Mouse (Mus musculus): ENCODE measurements around the gene Gm28374. TPM values are rescaled to one million over a fixed set of nuclear protein-coding genes. Genes with fewer than 3 reads are reported as not detected.

Gm28374 gene
- 1 to 10 TPM in 1 of 2 experiments, under 1 TPM in 1; 0.45 to 1.5 TPM for polyA plus RNA-seq (2017; shearing (Covaris generic))

GRCm38 (mm10) chr19:6082156-6082555, at the start of gene Gm28374:
TSS of gene Gm28374 (minus strand) at chr19:6082256.

GRCm38 (mm10) chr19:6127760-6128341, 45.8 kb upstream of the Gm28374 start, which contains the start of gene Snx15:
TSS of gene Snx15 (minus strand) at chr19:6128304.

GRCm38 (mm10) chr19:6117986-6118676, 36.1 kb upstream of the Gm28374 start, which contains the start of gene Sac3d1:
TSS of gene Sac3d1 (minus strand) at chr19:6118650.

GRCm38 (mm10) chr19:6105586-6105985, 23.5 kb upstream of the Gm28374 start, which contains the start of gene Naaladl1:
TSS of gene Naaladl1 (plus strand) at chr19:6105782.

GRCm38 (mm10) chr19:6094119-6094518, 12.1 kb upstream of the Gm28374 start, which contains the start of gene AC131692.1:
TSS of gene AC131692.1 (plus strand) at chr19:6094419.

GRCm38 (mm10) chr19:6084478-6085248, 2.6 kb upstream of the Gm28374 start, which contains the start of the genes Zfpl1 and Cdca5:
TSS of gene Zfpl1 (minus strand) at chr19:6084956.
TSS of gene Cdca5 (plus strand) at chr19:6084983.

GRCm38 (mm10) chr19:6079983-6080480, 2.0 kb downstream of the Gm28374 start, which contains the start of gene Tmem262:
TSS of gene Tmem262 (plus strand) at chr19:6080033.

GRCm38 (mm10) chr19:6076564-6077393, 5.3 kb downstream of the Gm28374 start, which contains the start of gene Vps51:
TSS of gene Vps51 (minus strand) at chr19:6077231.

GRCm38 (mm10) chr19:6067724-6068415, 14.2 kb downstream of the Gm28374 start, which contains the start of gene Tm7sf2:
TSS of gene Tm7sf2 (minus strand) at chr19:6068373.

GRCm38 (mm10) chr19:6061021-6061533, 21.0 kb downstream of the Gm28374 start, which contains the start of gene Znhit2:
TSS of gene Znhit2 (plus strand) at chr19:6061192.

GRCm38 (mm10) chr19:6057313-6058096, 24.6 kb downstream of the Gm28374 start, which contains the start of the genes Mrpl49 and Fau:
TSS of gene Mrpl49 (minus strand) at chr19:6057785.
TSS of gene Fau (plus strand) at chr19:6057844.

GRCm38 (mm10) chr19:6046294-6047153, 35.5 kb downstream of the Gm28374 start, which contains the start of gene Syvn1:
TSS of gene Syvn1 (plus strand) at chr19:6046576.

Other genes with a start within 250 kb of the Gm28374 start
- gene Frmd8, start 207.0 kb downstream of the Gm28374 start, polyA plus RNA-seq (2017; shearing (Covaris generic)) = 100 to 1,000 TPM; 201 to 224 TPM
- gene Slc25a45, start 204.4 kb downstream of the Gm28374 start, polyA plus RNA-seq (2017; shearing (Covaris generic)) = 10 to 100 TPM; 46.6 to 48.9 TPM
- gene Tigd3, start 188.1 kb downstream of the Gm28374 start, polyA plus RNA-seq (2017; shearing (Covaris generic)) = 1 to 10 TPM in 1 of 2 experiments, under 1 TPM in 1; 0.20 to 1.5 TPM
- 100 to 1,000 TPM; 135 to 158 TPM for gene Dpf2, start 169.2 kb downstream of the Gm28374 start, polyA plus RNA-seq (2017; shearing (Covaris generic))
- under 1 TPM; 0.06 to 0.79 TPM for gene Cdc42ep2, start 157.4 kb downstream of the Gm28374 start, polyA plus RNA-seq (2017; shearing (Covaris generic))
- 10 to 100 TPM; 47.2 to 52.6 TPM for gene Pola2, start 118.1 kb downstream of the Gm28374 start, polyA plus RNA-seq (2017; shearing (Covaris generic))
- gene Slc22a20, start 96.1 kb downstream of the Gm28374 start, polyA plus RNA-seq (2017; shearing (Covaris generic)) = under 1 TPM in 1 of 2 experiments, not detected in 1; 0.12 TPM
- 10 to 100 TPM; 64.7 to 92.5 TPM for gene Capn1, start 66.4 kb downstream of the Gm28374 start, polyA plus RNA-seq (2017; shearing (Covaris generic))
- gene Syvn1, start 35.7 kb downstream of the Gm28374 start, polyA plus RNA-seq (2017; shearing (Covaris generic)) = 10 to 100 TPM; 32.0 to 43.8 TPM
- gene Mrpl49, start 24.5 kb downstream of the Gm28374 start, polyA plus RNA-seq (2017; shearing (Covaris generic)) = 10 to 100 TPM; 45.2 to 50.7 TPM
- gene Fau, start 24.4 kb downstream of the Gm28374 start, polyA plus RNA-seq (2017; shearing (Covaris generic)) = 1,000 to 10,000 TPM in 1 of 2 experiments, 100 to 1,000 TPM in 1; 813 to 1,285 TPM
- gene Znhit2, start 21.1 kb downstream of the Gm28374 start, polyA plus RNA-seq (2017; shearing (Covaris generic)) = 10 to 100 TPM; 32.8 to 52.1 TPM
- 10 to 100 TPM; 11.1 to 11.2 TPM for gene Tm7sf2, start 13.9 kb downstream of the Gm28374 start, polyA plus RNA-seq (2017; shearing (Covaris generic))
- 10 to 100 TPM; 70.2 to 73.2 TPM for gene Vps51, start 5.0 kb downstream of the Gm28374 start, polyA plus RNA-seq (2017; shearing (Covaris generic))
- gene Tmem262, start 2.2 kb downstream of the Gm28374 start, polyA plus RNA-seq (2017; shearing (Covaris generic)) = under 1 TPM; 0.31 to 0.42 TPM
- 10 to 100 TPM; 44.0 to 47.3 TPM for gene Zfpl1, start 2.7 kb upstream of the Gm28374 start, polyA plus RNA-seq (2017; shearing (Covaris generic))
- gene Cdca5, start 2.7 kb upstream of the Gm28374 start, polyA plus RNA-seq (2017; shearing (Covaris generic)) = 10 to 100 TPM in 1 of 2 experiments, 1 to 10 TPM in 1; 9.4 to 10.0 TPM
- gene AC131692.1, start 12.2 kb upstream of the Gm28374 start, polyA plus RNA-seq (2017; shearing (Covaris generic)) = not detected
- under 1 TPM in 1 of 2 experiments, not detected in 1; 0.18 TPM for gene Naaladl1, start 23.5 kb upstream of the Gm28374 start, polyA plus RNA-seq (2017; shearing (Covaris generic))
- gene Sac3d1, start 36.4 kb upstream of the Gm28374 start, polyA plus RNA-seq (2017; shearing (Covaris generic)) = 10 to 100 TPM; 13.8 to 33.6 TPM
- gene Snx15, start 46.0 kb upstream of the Gm28374 start, polyA plus RNA-seq (2017; shearing (Covaris generic)) = 10 to 100 TPM; 30.2 to 35.6 TPM
- gene Batf2, start 58.7 kb upstream of the Gm28374 start, polyA plus RNA-seq (2017; shearing (Covaris generic)) = under 1 TPM in 1 of 2 experiments, not detected in 1; 0.75 TPM
- gene Arl2, start 59.3 kb upstream of the Gm28374 start, polyA plus RNA-seq (2017; shearing (Covaris generic)) = 10 to 100 TPM; 14.8 to 26.8 TPM
- gene Majin, start 102.1 kb upstream of the Gm28374 start, polyA plus RNA-seq (2017; shearing (Covaris generic)) = not detected
- gene Gpha2, start 144.1 kb upstream of the Gm28374 start, polyA plus RNA-seq (2017; shearing (Covaris generic)) = not detected
- gene Ppp2r5b, start 153.6 kb upstream of the Gm28374 start, polyA plus RNA-seq (2017; shearing (Covaris generic)) = 10 to 100 TPM; 11.2 to 16.8 TPM
- gene Atg2a, start 159.4 kb upstream of the Gm28374 start, polyA plus RNA-seq (2017; shearing (Covaris generic)) = 10 to 100 TPM; 13.3 to 32.4 TPM
- gene Ehd1, start 194.5 kb upstream of the Gm28374 start, polyA plus RNA-seq (2017; shearing (Covaris generic)) = 10 to 100 TPM; 34.9 to 43.9 TPM
- gene Cdc42bpg, start 224.2 kb upstream of the Gm28374 start, polyA plus RNA-seq (2017; shearing (Covaris generic)) = under 1 TPM; 0.20 to 0.64 TPM